30 mouse cellular contexts compared by ENCODE assay signal in genomic region chr2:65240173-65240745, GRCm38 (mm10). TPM values are rescaled to one million over a fixed set of nuclear protein-coding genes. Genes with fewer than 3 reads are reported as not detected.
A peak's percentile ranks its signal among the peaks of the same experiment; 100 is the strongest.
DNase-seq lines count a peak whose midpoint lies in the region; ATAC-seq lines count a peak whose summit lies in the region.
"Had no signal": no experiment of that assay in that cellular context is flagged by ENCODE, and none has a peak within 500 bp of the region (broad histone marks: within the 10 kb centered on the region; RNA-seq: fewer than 3 reads in every experiment).

No protein-coding gene starts in this region.

- H3K4me1 ChIP-seq in kidney, embryonic 15.5 days = peaks cover 35% of the 10 kb centered on the region
- H3K4me1 ChIP-seq in intestine, embryonic 15.5 days (replicated peaks) = 0 out of 2 replicates have a peak, but pooled peaks cover 5% of the 10 kb centered on the region
- peaks cover 12% of the 10 kb centered on the region; the same call in 1 of the 2 replicates for H3K4me1 ChIP-seq in stomach, embryonic 15.5 days

- ATAC-seq in kidney, embryonic 15.5 days (replicated peaks; ENCODE audit: low FRiP score) = no peak
- peak; percentile 12 for ATAC-seq in CD4-positive, CD25-positive, alpha-beta regulatory T cell, adult 4 months
- peak; percentile 11; the same call in 1 of the 2 replicates for ATAC-seq in intestine, embryonic 15.5 days
- no peak for ATAC-seq in stomach, embryonic 15.5 days (ENCODE audit: insufficient read depth, low FRiP score, low read depth)
- ATAC-seq: forebrain, embryonic 15.5 days; hindbrain, embryonic 16.5 days; Patski had no signal

- H3K27me3 ChIP-seq in kidney, embryonic 15.5 days = no peaks in the 10 kb centered on the region
- no peaks in the 10 kb centered on the region for H3K27me3 ChIP-seq in intestine, embryonic 15.5 days (replicated peaks)
- no peaks in the 10 kb centered on the region for H3K27me3 ChIP-seq in stomach, embryonic 15.5 days (replicated peaks)
- H3K27me3 ChIP-seq: forebrain, embryonic 15.5 days; heart, embryonic 13.5 days; Patski had no signal

- peak overlapping the region; percentile 17; the same call in 1 of the 2 replicates for H3K4me2 ChIP-seq in kidney, embryonic 15.5 days
- H3K4me2 ChIP-seq in intestine, embryonic 15.5 days (replicated peaks) = 0 out of 2 replicates have a peak overlapping the region, but pooled peaks have one; percentile 26
- H3K4me2 ChIP-seq in stomach, embryonic 15.5 days = 0 out of 2 replicates have a peak overlapping the region, but pooled peaks have one; percentile 6

- 24% methylated on average over 5 of the region's 5 CpGs for WGBS in kidney, embryonic 15.5 days
- WGBS in intestine, embryonic 15.5 days = 27% methylated on average over 5 of the region's 5 CpGs
- WGBS in stomach, embryonic 15.5 days = 47% methylated on average over 5 of the region's 5 CpGs

- no peak overlapping the region for H3K4me3 ChIP-seq in kidney, embryonic 15.5 days (replicated peaks)
- H3K4me3 ChIP-seq in intestine, embryonic 15.5 days (replicated peaks) = no peak overlapping the region
- H3K4me3 ChIP-seq in stomach, embryonic 15.5 days (replicated peaks) = no peak overlapping the region
- H3K4me3 ChIP-seq: forebrain, embryonic 15.5 days had no signal

- no peak overlapping the region for H3K9ac ChIP-seq in kidney, embryonic 15.5 days
- H3K9ac ChIP-seq in intestine, embryonic 15.5 days = no peak overlapping the region
- no peak overlapping the region for H3K9ac ChIP-seq in stomach, embryonic 15.5 days
- H3K9ac ChIP-seq: forebrain, embryonic 15.5 days; liver, embryonic 14.5 days had no signal

- DNase-seq in kidney, postnatal 4 days = no peak
- DNase-seq in layer of hippocampus, adult 11-12 months (ENCODE audit: low spot score) = no peak
- no peak for DNase-seq in adrenal gland, adult 8-10 months
- DNase-seq in right cerebral cortex, postnatal 14 days = no peak
- DNase-seq: adrenal gland, postnatal 14 days; cerebellum, adult 11-12 months; cerebellum, adult 9-11 months; heart, adult 2 months; kidney, adult 9 months; kidney, postnatal 36 days; layer of hippocampus, adult 9-11 months; liver; lung, adult 2 months; lung, postnatal 10 days; right cerebral cortex, postnatal 4 days; thymus, adult 18-20 months; thymus, postnatal 25 days had no signal

- no peaks in the 10 kb centered on the region for H3K36me3 ChIP-seq in kidney, embryonic 15.5 days
- H3K36me3 ChIP-seq in intestine, embryonic 15.5 days = no peaks in the 10 kb centered on the region
- H3K36me3 ChIP-seq in stomach, embryonic 15.5 days = no peaks in the 10 kb centered on the region
- H3K36me3 ChIP-seq: embryonic facial prominence, embryonic 13.5 days; forebrain, embryonic 10.5 days; forebrain, embryonic 15.5 days; heart, embryonic 13.5 days had no signal

- H3K27ac ChIP-seq in kidney, embryonic 15.5 days = no peak overlapping the region
- H3K27ac ChIP-seq in intestine, embryonic 15.5 days = no peak overlapping the region
- H3K27ac ChIP-seq in stomach, embryonic 15.5 days = no peak overlapping the region
- H3K27ac ChIP-seq: embryonic facial prominence, embryonic 13.5 days; forebrain, embryonic 10.5 days; forebrain, embryonic 15.5 days; liver, embryonic 14.5 days; macrophage had no signal

- H3K9me3 ChIP-seq in kidney, embryonic 15.5 days (replicated peaks) = no peaks in the 10 kb centered on the region
- no peaks in the 10 kb centered on the region for H3K9me3 ChIP-seq in intestine, embryonic 15.5 days
- no peaks in the 10 kb centered on the region for H3K9me3 ChIP-seq in stomach, embryonic 15.5 days
- H3K9me3 ChIP-seq: embryonic facial prominence, embryonic 13.5 days; forebrain, embryonic 10.5 days; forebrain, embryonic 15.5 days; heart, embryonic 13.5 days had no signal

RNA-seq across cellular contexts. Expression of gene Cobll1, which starts 1.1 kb away (rescaled TPM):
- 20.1 and 21.7 TPM in 2 replicates for polyA plus RNA-seq in kidney, embryonic 15.5 days (2015; fragmentation: Nextera tagmentation; extraction: Ambion mirVana)
- 1 to 10 TPM; 2.7 to 4.6 TPM for polyA plus RNA-seq in CD4-positive, CD25-positive, alpha-beta regulatory T cell, adult 4 months (2017; shearing (Covaris generic))
- polyA plus RNA-seq in intestine, embryonic 15.5 days (2015; fragmentation: Nextera tagmentation; extraction: Ambion mirVana) = 19.9 and 21.9 TPM in 2 replicates
- 14.3 and 16.2 TPM in 2 replicates for polyA plus RNA-seq in stomach, embryonic 15.5 days (2015; fragmentation: Nextera tagmentation; extraction: Ambion mirVana)
- total RNA-seq in adrenal gland, adult 8-10 months (2022) = 100 to 1,000 TPM; 247 to 481 (median 339) TPM
- total RNA-seq: MEL had no signal

Comparison
In these comparisons a context has a peak if more than half of its experiments do, and no peak if none do; other contexts are left out.
1. ATAC-seq: peak in CD4-positive, CD25-positive, alpha-beta regulatory T cell, adult 4 months (single experiment) and intestine, embryonic 15.5 days (single experiment); none in kidney, embryonic 15.5 days (single experiment) and stomach, embryonic 15.5 days (single experiment).
2. Peak in every context shown above with its lines, with median percentiles within 50 percentile points of each other: H3K4me2 ChIP-seq.